Mouse (Mus musculus) forebrain, embryonic 16.5 days (tissue): ENCODE measurements around the gene Tnfaip3. TPM values are rescaled to one million over a fixed set of nuclear protein-coding genes. Genes with fewer than 3 reads are reported as not detected.

Experiments used
- ATAC-seq: fragments of 200-750 bp; cut with Nextera tagmentation; 2 replicates; pipeline ENCODE4 v1.8.0; 2017; ENCODE audit warnings: mild to moderate bottlenecking, moderate library complexity
- H3K27ac ChIP-seq: fragments of 300-500 bp; sonication (generic); 2 replicates; pipeline ENCODE4 v1.5.1; 2014; ENCODE audit warnings: low read length, control low read depth
- H3K27me3 ChIP-seq: fragments of 300-500 bp; sonication (generic); replicated peaks from 2 replicates; pipeline ENCODE4 v1.6.1; 2014; ENCODE audit warnings: low read length; ENCODE audit not compliant: control insufficient read depth, insufficient read depth
- H3K36me3 ChIP-seq: fragments of 300-500 bp; sonication (generic); 2 replicates; pipeline ENCODE4 v1.6.1; 2014; ENCODE audit not compliant: control insufficient read depth, insufficient read depth
- H3K4me1 ChIP-seq: fragments of 300-500 bp; sonication (generic); replicated peaks from 2 replicates; pipeline ENCODE4 v1.6.1; 2014; ENCODE audit warnings: low read length; ENCODE audit not compliant: control insufficient read depth, insufficient read depth
- H3K4me2 ChIP-seq: fragments of 300-500 bp; sonication (generic); 2 replicates; pipeline ENCODE4 v1.6.1; 2014; ENCODE audit warnings: mild to moderate bottlenecking, low read length, control low read depth
- H3K4me3 ChIP-seq: fragments of 300-500 bp; sonication (generic); replicated peaks from 2 replicates; pipeline ENCODE4 v1.5.1; 2014; ENCODE audit warnings: mild to moderate bottlenecking, low read length, control low read depth
- H3K9ac ChIP-seq: fragments of 300-500 bp; sonication (generic); replicated peaks from 2 replicates; pipeline ENCODE4 v1.6.1; 2014; ENCODE audit warnings: low read depth, low read length, control low read depth
- H3K9me3 ChIP-seq: fragments of 300-500 bp; sonication (generic); 2 replicates; pipeline ENCODE4 v1.6.1; 2016; ENCODE audit warnings: low read length; ENCODE audit not compliant: control insufficient read depth
- WGBS: fragments of 180-500 bp; shearing (Covaris S2); extraction: QIAGEN DNeasy Blood & Tissue Kit; methylation state at CpG from one replicate; pipeline ENCODE4 v1.1.7; 2014; 5-methylcytosine and 5-hydroxymethylcytosine counted together
- polyA plus RNA-seq: library from polyadenylated mRNA; unstranded; fragments of >200 nt; fragmentation: Nextera tagmentation; extraction: Ambion mirVana; gene quantifications from 2 replicates; pipeline ENCODE4 v1.2.1, GENCODE M21; 2015

Tnfaip3 gene
- polyA plus RNA-seq = 2.5 and 2.9 TPM in 2 replicates

- Histone ChIP-seq H3K9ac (peak within 1 kb of the TSS; percentile 82), H3K27ac (peak within 1 kb of the TSS; percentile 45), H3K27me3 (no peaks in the 10 kb centered on the region), H3K9me3 (no peaks in the 10 kb centered on the region), H3K4me2 (peak within 1 kb of the TSS; percentile 73), H3K4me3 (peak within 1 kb of the TSS; percentile 80), H3K4me1 (peaks cover 10% of the 10 kb centered on the region; the same call in 1 of the 2 replicates), H3K36me3 (no peaks in the 10 kb centered on the region)
- ATAC-seq = peak; percentile 92
- under 1% methylated on average over 38 of the region's 38 CpGs for WGBS
Measured at GRCm38 (mm10) chr10:19015257-19015862, at the start of gene Tnfaip3. TSS of gene Tnfaip3 (minus strand) at chr10:19015657.

- no peak overlapping the region for H3K27ac ChIP-seq
- no peak overlapping the region for H3K4me3 ChIP-seq
- H3K4me2 ChIP-seq = no peak overlapping the region
- H3K36me3 ChIP-seq = no peaks in the 10 kb centered on the region
- no peaks in the 10 kb centered on the region for H3K4me1 ChIP-seq
- no peak overlapping the region for H3K9ac ChIP-seq
- H3K27me3 ChIP-seq = no peaks in the 10 kb centered on the region
- H3K9me3 ChIP-seq = no peaks in the 10 kb centered on the region
- 85% methylated on average over 6 of the region's 6 CpGs for WGBS
- no peak for ATAC-seq
Measured at GRCm38 (mm10) chr10:19064651-19065601, 49.5 kb upstream of the Tnfaip3 start.

- Histone ChIP-seq H3K9me3 (no peaks in the 10 kb centered on the region), H3K27me3 (no peaks in the 10 kb centered on the region), H3K36me3 (no peaks in the 10 kb centered on the region), H3K9ac (no peak overlapping the region), H3K4me1 (no peaks in the 10 kb centered on the region), H3K4me3 (no peak overlapping the region), H3K4me2 (no peak overlapping the region), H3K27ac (no peak overlapping the region)
- ATAC-seq = no peak
- 88% methylated on average over 1 of the region's 1 CpGs for WGBS
Measured at GRCm38 (mm10) chr10:19063670-19064069, 48.2 kb upstream of the Tnfaip3 start.

- no peak for ATAC-seq
- 94% methylated on average over 4 of the region's 4 CpGs for WGBS
- Histone ChIP-seq H3K27ac (no peak overlapping the region), H3K27me3 (no peaks in the 10 kb centered on the region), H3K4me2 (no peak overlapping the region), H3K9ac (no peak overlapping the region), H3K4me3 (no peak overlapping the region), H3K9me3 (no peaks in the 10 kb centered on the region), H3K4me1 (no peaks in the 10 kb centered on the region), H3K36me3 (no peaks in the 10 kb centered on the region)
Measured at GRCm38 (mm10) chr10:19063208-19063607, 47.8 kb upstream of the Tnfaip3 start.

- WGBS = 73% methylated on average over 15 of the region's 15 CpGs
- Histone ChIP-seq H3K4me2 (no peak overlapping the region), H3K4me1 (no peaks in the 10 kb centered on the region), H3K9me3 (no peaks in the 10 kb centered on the region), H3K27me3 (no peaks in the 10 kb centered on the region), H3K27ac (no peak overlapping the region), H3K36me3 (no peaks in the 10 kb centered on the region), H3K4me3 (no peak overlapping the region), H3K9ac (no peak overlapping the region)
- no peak for ATAC-seq
Measured at GRCm38 (mm10) chr10:19062098-19062905, 46.8 kb upstream of the Tnfaip3 start.

- ATAC-seq = no peak
- no peak overlapping the region for H3K9ac ChIP-seq
- 93% methylated on average over 3 of the region's 3 CpGs for WGBS
- no peaks in the 10 kb centered on the region for H3K9me3 ChIP-seq
- H3K27me3 ChIP-seq = no peaks in the 10 kb centered on the region
- no peak overlapping the region for H3K4me3 ChIP-seq
- no peaks in the 10 kb centered on the region for H3K36me3 ChIP-seq
- H3K4me1 ChIP-seq = no peaks in the 10 kb centered on the region
- no peak overlapping the region for H3K4me2 ChIP-seq
- H3K27ac ChIP-seq = no peak overlapping the region
Measured at GRCm38 (mm10) chr10:19061201-19061600, 45.7 kb upstream of the Tnfaip3 start.

GRCm38 (mm10) chr10:19053524-19053923 is 38.1 kb upstream of the Tnfaip3 start:
- 49% methylated on average over 1 of the region's 1 CpGs for WGBS
- Histone ChIP-seq H3K27ac (no peak overlapping the region), H3K4me2 (no peak overlapping the region), H3K9ac (no peak overlapping the region), H3K4me3 (no peak overlapping the region), H3K9me3 (no peaks in the 10 kb centered on the region), H3K27me3 (no peaks in the 10 kb centered on the region), H3K36me3 (no peaks in the 10 kb centered on the region), H3K4me1 (no peaks in the 10 kb centered on the region)
- ATAC-seq = no peak

- no peak for ATAC-seq
- WGBS = 50% methylated on average over 2 of the region's 2 CpGs
- Histone ChIP-seq H3K27ac (no peak overlapping the region), H3K9me3 (no peaks in the 10 kb centered on the region), H3K4me2 (no peak overlapping the region), H3K27me3 (no peaks in the 10 kb centered on the region), H3K9ac (no peak overlapping the region), H3K4me3 (no peak overlapping the region), H3K4me1 (no peaks in the 10 kb centered on the region), H3K36me3 (no peaks in the 10 kb centered on the region)
Measured at GRCm38 (mm10) chr10:19045986-19046385, 30.5 kb upstream of the Tnfaip3 start.
